Mouse (Mus musculus): ENCODE measurements at regions not wholly inside any gene's neighbourhood (a gene's known extent, or its start where the extent isn't known, plus 50 kb on each side); places are given as distances from the start of the nearest gene placed in this dataset.

DNA sequence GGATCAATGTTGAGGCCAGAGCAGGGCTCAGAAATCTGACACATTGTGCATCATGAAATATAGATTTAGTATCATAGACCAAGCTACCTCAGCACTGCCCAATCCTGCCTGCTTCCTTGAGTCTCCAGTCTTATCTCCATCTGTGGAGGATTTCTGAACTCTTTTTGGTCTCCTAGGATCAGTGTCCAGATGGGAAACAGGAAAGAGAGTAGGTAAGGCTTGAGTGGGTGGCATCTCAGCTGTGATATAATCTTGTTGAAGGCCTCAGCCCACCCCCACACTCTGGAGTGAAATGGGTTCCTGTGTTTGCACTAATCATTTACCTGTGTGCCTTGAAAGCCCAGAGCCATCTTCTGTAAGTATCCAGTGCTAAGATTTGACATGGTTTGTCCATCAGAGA lies 74.3 kb upstream of the Aff3 start:
- no peak for DNase-seq

DNA sequence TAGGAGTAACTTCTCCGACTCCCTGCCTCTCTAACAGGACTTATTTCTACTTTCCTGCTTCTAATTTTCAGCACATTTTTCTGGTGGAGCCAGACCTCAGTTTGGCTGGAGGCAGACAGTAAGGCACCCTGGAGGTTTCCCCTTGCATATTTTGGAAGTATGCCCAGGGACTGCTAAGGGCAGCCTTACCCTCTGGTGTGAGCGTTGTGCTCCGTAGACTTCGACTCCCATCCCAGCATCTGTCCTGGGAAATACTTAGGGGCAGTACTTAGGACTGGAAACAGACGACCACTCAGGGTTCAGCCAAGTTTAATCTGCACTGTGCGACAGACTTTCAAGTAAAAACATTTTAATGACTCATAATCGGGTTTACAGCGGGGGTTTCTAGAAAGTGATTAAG lies 71.0 kb upstream of the Aff3 start:
- DNase-seq: peak; percentile 27

DNA sequence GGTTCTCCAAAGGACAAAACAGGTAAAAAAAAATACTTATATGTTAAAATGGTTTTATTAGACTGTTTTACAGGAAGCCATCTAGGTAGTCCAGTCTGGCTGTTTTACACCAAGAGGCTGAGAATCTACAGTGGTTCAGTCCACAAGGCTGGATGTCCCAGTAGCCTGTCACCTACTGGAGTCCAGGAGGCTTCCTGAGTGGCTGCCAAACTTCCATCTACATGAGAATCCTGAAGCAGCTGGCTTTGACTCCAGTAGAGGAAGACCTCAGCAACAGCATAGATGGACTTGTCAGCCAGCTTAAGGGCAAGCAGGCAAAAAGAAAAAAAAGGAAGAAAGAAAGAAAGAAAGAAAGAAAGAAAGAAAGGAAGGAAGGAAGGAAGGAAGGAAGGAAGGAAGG lies 68.4 kb upstream of the Aff3 start:
- no peak for DNase-seq

DNA sequence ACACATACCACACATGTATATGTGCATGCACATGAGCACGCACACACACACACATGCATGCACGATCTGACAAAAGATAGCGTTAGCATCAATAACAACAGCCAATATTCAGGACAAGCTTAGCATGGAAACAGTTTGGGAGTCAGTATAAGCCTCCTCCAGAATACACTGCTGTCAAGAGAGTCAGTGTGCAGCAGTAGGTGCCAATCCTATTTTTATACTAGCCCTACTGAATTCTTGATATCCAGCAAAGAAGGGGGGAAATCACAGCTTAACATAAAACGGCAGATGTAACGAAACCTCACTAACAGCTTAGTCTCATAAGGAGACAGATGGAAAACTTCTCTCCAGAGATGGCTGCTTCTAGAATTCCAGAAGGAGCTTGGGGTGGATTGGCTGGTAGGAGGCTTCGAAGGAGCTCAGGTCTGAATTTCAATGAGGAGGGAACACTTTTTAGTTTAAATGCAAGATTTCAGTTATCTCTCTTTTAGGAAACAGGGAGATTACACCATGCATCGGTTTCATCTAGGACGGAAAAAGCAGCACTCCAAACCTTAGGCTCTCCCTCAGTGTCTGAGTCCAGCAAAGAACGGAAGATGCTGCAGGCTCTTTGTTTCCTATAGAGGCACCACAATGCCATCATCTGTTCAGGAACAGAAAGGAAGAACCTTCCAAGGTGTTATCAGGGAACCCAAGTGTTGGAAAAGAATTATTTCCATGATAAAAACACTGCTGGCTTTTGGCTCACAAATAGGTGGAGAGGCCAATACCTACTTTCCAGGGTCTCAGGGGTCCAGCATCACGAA lies 65.4 kb upstream of the Aff3 start:
- no peak for DNase-seq

DNA sequence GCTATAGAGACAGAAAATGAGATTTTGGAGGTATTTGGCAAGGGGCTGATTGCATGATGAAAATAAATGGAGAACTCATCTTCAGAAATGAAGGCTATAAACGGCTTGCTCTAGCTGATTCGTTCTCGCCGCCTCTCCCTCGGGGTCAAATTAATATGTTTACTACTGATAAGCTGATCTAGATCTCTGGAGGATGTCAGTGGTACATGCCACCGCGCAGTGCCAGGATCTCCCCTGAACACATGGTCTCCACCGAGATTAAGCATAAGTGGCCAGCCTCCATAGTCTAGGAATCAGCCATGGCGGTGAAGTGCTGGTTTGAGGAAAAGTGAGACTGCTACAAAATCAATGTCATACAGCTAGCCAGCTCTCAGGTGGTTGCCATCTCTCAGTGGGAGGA lies 61.0 kb upstream of the Aff3 start:
- DNase-seq: no peak

GRCm38 (mm10) chr1:38724631-38725030 lies 59.9 kb upstream of the Aff3 start:
- no peak for DNase-seq

DNA sequence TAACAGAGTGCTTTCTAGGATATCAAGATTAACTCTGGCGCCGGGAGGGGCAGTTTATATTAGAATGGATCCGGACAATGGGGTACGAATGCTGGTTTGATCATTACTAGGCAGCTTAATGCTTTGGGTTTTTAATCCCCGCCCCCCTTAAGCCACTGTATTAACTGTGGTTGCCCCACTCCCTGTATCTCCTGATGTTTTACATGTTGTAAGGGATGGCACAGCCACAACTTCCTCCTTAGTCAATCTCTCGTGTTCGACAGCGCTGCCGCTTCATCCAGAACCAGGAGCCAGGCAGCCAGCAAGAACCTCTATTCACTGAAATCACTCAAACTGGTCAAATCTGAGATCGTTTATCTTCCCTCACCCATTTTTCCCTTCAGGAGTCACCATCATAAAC lies 57.4 kb upstream of the Aff3 start:
- DNase-seq: no peak

- DNase-seq: no peak
Measured at GRCm38 (mm10) chr1:38720287-38720686, 55.5 kb upstream of the Aff3 start.

DNA sequence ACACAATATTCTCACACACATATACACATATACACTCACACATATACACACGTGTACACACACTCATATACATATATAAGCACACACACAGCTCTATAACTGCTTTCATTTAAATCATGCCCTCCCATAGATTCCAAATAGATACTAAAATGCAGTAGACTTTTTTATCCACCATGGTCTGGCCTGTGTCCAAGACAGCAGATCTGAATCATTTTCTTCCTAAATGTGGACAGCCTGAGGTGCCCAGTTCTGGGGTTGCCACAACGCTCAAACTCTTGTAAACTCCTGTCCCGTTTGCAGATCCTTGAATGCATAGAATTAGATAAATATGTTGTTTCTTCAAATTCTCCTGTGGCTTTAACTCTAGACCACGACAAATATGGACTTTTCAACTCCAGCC lies 50.9 kb upstream of the Aff3 start:
- DNase-seq: no peak

All from kidney, postnatal 10 days (tissue).